Mouse (Mus musculus) left cerebral cortex, adult 6 months (tissue): ENCODE measurements around the gene Spp2. TPM values are rescaled to one million over a fixed set of nuclear protein-coding genes. Genes with fewer than 3 reads are reported as not detected.

Experiments
- long read RNA-seq, 2 experiments: library from polyadenylated mRNA; unstranded; transcript quantifications; one replicate each; pipeline ENCODE4 v2.0.0; 2019 to 2020
- polyA plus RNA-seq: library from polyadenylated mRNA; unstranded; fragments of <200 nt; fragmentation: Nextera tagmentation; gene quantifications from 2 replicates; pipeline ENCODE4 v1.2.3, GENCODE M21; 2021

Gene Spp2
- 0.29 and 0.50 TPM in 2 replicates for polyA plus RNA-seq
- long read RNA-seq, experiment 1 = 0 reads
- long read RNA-seq, experiment 2 = 0 reads

GRCm38 (mm10) chr1:88406807-88407198 is at the start of gene Spp2:
Gene Spp2 (plus strand): TSS chr1:88406961.

Other genes starting within 250 kb of the Spp2 start
- not detected in 2 replicates for gene Ugt1a5, start 240.9 kb upstream of the Spp2 start, polyA plus RNA-seq
- gene Ugt1a2, start 206.4 kb upstream of the Spp2 start, polyA plus RNA-seq = not detected in 2 replicates
- 4.3 and 5.6 TPM in 2 replicates for gene Dnajb3, start 201.2 kb upstream of the Spp2 start, polyA plus RNA-seq
- gene Ugt1a1, start 195.0 kb upstream of the Spp2 start, polyA plus RNA-seq = not detected in 2 replicates
- gene Mroh2a, start 180.0 kb upstream of the Spp2 start, polyA plus RNA-seq = 0.21 and 0.22 TPM in 2 replicates
- 8.2 and 10.4 TPM in 2 replicates for gene Hjurp, start 129.3 kb upstream of the Spp2 start, polyA plus RNA-seq
- not detected in 2 replicates for gene Trpm8, start 129.3 kb upstream of the Spp2 start, polyA plus RNA-seq
- 0.13 TPM in 2 replicates for gene Glrp1, start 103.1 kb downstream of the Spp2 start, polyA plus RNA-seq